Mouse (Mus musculus) forelimb bud, embryonic 11.5 days (tissue): Measurements from ENCODE around the gene Golph3.
"Not testable (repeated sequence)": the region's sequence is repeated elsewhere in the genome, so short reads cannot be mapped to it uniquely, and the experiment has no call there.

Source experiments
- DNase-seq: peaks from one replicate; pipeline ENCODE4 v3.0.0-alpha.2; 2012; ENCODE audit warnings: low read depth, low spot score

The Golph3 gene

GRCm38 (mm10) chr15:12357459-12357858, 36.2 kb downstream of the Golph3 start:
- DNase-seq, result no peak

- DNase-seq, result no peak
Observed at GRCm38 (mm10) chr15:12358384-12358783, 37.1 kb downstream of the Golph3 start.

DNA sequence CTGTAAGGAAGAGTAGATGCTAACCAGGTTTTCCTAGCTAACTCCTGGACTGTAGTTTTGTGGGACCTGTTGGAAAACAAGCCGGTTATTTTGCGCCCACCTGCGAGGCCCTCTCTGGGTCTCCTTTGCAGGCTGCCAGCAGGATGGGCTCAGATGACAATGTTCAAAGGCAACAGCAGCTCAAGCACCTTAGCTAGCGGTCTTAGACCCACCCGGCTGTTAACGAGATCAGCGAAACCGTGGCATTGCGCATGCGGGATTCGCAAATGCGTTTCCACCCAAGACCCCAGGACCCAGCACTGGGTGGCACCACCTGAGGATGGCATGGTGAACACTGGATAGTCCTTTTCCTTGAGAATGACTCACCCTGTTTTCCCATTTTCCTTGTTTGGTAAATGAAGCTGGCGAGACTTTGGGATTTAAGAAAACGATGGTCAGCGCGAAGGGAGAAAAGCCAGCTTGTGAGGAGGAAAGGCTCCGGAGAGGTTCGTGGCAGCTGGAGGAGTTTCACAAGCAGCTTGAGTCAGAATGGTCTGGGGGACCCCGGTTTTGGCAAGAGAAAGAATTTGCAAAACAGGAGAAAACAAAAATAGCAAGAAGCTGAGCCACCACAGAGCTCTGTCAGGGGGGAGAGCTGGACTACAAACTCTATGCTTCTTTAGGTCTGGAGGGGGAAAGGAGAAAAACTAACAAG, 39.4 kb downstream of the Golph3 start:
- no peak for DNase-seq

GRCm38 (mm10) chr15:12362001-12362700, 40.9 kb downstream of the Golph3 start:
- no peak for DNase-seq

GRCm38 (mm10) chr15:12362701-12363040, 41.4 kb downstream of the Golph3 start:
- no peak for DNase-seq

- DNase-seq, result no peak
Observed at GRCm38 (mm10) chr15:12364096-12364495, 42.8 kb downstream of the Golph3 start.

DNA sequence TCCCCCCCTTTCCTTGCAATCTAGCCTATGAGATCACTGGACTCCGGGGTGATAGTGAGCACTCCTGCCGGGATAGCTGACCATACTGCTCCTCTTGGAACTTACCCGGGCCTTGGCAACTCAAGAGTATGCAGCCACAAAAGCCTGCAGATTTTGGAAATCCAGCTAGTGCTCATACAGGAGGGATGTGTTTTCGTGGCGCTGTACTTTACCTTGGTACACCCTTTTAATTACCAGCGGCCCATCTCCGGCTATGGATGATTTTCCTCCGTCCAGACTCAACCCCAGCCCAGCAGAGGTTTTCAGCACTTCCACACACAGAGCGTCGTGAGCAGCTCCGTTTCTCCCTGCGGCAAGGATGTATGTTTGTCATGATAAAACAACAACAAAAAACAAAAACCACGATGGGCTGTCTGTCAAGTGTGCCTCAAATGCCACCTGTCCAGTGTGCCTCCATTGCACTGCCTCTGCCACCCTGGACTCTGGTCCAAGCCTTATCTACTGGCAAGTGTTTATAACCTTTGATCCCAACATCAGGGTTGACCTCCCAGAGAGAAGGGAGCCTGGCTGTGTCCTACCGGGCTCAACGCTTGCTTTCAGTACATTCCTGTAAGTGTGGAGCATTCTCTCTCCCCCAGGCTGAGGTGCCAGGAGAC, 44.3 kb downstream of the Golph3 start:
- no peak for DNase-seq

GRCm38 (mm10) chr15:12366072-12366469, 44.8 kb downstream of the Golph3 start:
- DNase-seq, result peak; percentile 28

- not testable (repeated sequence) for DNase-seq
Observed at GRCm38 (mm10) chr15:12366580-12367305, 45.5 kb downstream of the Golph3 start.

- DNase-seq, result no peak
Observed at GRCm38 (mm10) chr15:12367306-12368080, 46.2 kb downstream of the Golph3 start.

- DNase-seq, result no peak
Observed at GRCm38 (mm10) chr15:12368357-12368756, 47.1 kb downstream of the Golph3 start.

- DNase-seq, result no peak
Observed at GRCm38 (mm10) chr15:12368850-12369249, 47.6 kb downstream of the Golph3 start.

- no peak for DNase-seq
Observed at GRCm38 (mm10) chr15:12370096-12370495, 48.8 kb downstream of the Golph3 start.

- peak; percentile 81 for DNase-seq
Observed at GRCm38 (mm10) chr15:12371183-12371582, 49.9 kb downstream of the Golph3 start.

GRCm38 (mm10) chr15:12373496-12373895, 52.2 kb downstream of the Golph3 start:
- no peak for DNase-seq

DNA sequence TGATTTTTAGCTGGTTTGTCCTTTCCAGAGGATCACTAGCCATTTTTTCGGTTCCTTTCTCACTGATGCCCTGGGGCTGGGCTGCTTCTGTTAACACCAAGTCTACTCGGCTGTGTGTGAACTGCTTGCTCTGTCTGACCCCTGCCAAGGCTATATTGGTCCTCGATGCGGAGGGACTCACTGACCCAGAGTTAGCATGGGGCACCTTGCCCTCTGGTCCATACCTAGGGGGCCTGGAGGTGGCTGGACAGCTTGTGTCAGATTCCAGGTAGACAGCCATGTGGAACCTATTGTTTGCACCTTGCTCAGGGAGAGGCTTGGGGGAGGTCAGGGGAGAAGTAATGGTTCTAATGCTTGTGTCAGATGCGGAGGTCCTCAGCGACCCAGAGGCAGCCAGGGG, 52.7 kb downstream of the Golph3 start:
- no peak for DNase-seq

DNA sequence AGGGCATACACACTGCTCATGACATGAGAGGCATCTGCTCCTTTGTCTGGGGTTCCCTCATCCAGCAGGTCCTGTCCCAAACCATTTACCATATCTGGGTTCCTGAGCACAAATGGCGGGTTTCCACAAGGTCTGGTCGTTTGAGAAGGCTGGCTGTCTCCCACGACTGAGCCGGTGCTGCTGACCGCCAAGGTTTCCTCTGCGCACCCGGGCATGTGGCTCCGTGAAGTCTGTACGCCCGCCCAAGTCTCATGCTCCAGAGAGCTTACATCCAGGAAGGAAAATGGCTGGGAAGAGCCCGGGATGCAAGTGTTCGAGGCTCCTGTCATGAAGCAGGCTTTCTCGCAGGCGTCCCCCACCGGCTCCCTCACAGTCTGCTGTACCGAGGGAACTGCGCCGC, 53.7 kb downstream of the Golph3 start:
- no peak for DNase-seq

- peak; percentile 89 for DNase-seq
Observed at GRCm38 (mm10) chr15:12375641-12376311, 54.5 kb downstream of the Golph3 start.

DNA sequence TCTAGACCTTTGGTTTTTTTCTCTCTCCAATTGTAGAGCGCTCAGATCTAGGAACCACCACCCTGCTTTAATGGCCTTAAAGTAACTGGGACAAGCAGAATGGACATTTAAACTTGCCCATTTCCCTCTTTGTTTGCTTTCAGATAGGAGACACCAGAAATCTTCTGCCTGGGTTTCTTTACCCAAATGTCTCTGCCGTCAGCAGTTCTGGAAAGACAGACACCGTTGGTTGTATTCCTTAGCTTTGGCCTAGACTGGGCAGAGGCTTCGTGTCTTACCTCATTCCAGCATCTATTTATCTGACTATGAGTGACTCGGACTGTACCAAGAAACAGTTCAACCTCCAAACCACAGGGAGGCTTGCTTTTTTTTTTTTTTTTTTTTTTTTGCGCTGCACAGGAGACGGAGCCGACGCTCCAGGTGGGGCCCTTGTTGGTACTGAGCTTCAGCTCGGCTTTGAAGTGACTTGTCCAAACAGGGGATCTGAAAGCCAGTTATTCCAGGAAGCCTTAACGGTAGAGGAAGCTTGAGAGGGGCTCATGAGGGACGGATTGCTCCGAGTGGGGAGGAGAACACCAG, 55.3 kb downstream of the Golph3 start:
- no peak for DNase-seq

DNA sequence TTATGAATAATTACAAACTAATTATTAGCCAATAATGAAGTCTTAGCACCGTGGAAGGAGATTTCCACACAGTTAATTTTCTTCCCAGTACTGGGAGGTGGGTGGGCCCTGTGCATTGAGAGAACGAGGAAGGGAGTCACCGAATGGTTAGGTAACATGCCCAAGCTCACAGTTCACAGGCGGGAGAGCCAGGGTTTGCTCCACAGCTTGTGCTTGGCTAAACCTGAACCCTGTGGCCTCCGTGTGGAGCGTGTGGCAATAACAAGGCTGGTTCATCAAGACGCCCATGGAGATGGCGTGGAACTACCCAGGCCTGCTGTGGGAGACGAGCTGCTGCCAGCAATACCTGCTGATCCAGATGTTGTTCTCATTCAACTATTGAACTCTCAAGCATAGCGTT, 56.5 kb downstream of the Golph3 start:
- DNase-seq, result no peak
